Mouse (Mus musculus) heart, embryonic 16.5 days (tissue): ENCODE results near the gene Lysmd4. TPM values are rescaled to one million over a fixed set of nuclear protein-coding genes. Genes with fewer than 3 reads are reported as not detected.

ENCODE experiments used
- ATAC-seq: fragments of 200-750 bp; cut with Nextera tagmentation; replicated peaks from 2 replicates; pipeline ENCODE4 v1.8.0; 2017; ENCODE audit warnings: moderate number of reproducible peaks; ENCODE audit not compliant: insufficient read depth, low FRiP score; ENCODE audit errors: extremely low read depth
- H3K27ac ChIP-seq: fragments of 300-500 bp; sonication (generic); 2 replicates; pipeline ENCODE4 v1.5.1; 2014; ENCODE audit warnings: mild to moderate bottlenecking, low read length, control low read depth, moderate library complexity
- H3K27me3 ChIP-seq: fragments of 300-500 bp; sonication (generic); 2 replicates; pipeline ENCODE4 v1.6.1; 2014; ENCODE audit warnings: low read length, mixed read lengths; ENCODE audit not compliant: control insufficient read depth, insufficient read depth
- H3K36me3 ChIP-seq: fragments of 300-500 bp; sonication (generic); 2 replicates; pipeline ENCODE4 v1.6.1; 2014; ENCODE audit not compliant: control insufficient read depth, insufficient read depth
- H3K4me1 ChIP-seq: fragments of 300-500 bp; sonication (generic); 2 replicates; pipeline ENCODE4 v1.6.1; 2014; ENCODE audit warnings: low read length, mixed read lengths; ENCODE audit not compliant: control insufficient read depth, insufficient read depth
- H3K4me2 ChIP-seq: fragments of 300-500 bp; sonication (generic); 2 replicates; pipeline ENCODE4 v1.6.1; 2014; ENCODE audit warnings: low read depth, mild to moderate bottlenecking, control low read depth, low read length
- H3K4me3 ChIP-seq: fragments of 300-500 bp; sonication (generic); 2 replicates; pipeline ENCODE4 v1.5.1; 2014; ENCODE audit warnings: mild to moderate bottlenecking, control low read depth, low read length
- H3K9ac ChIP-seq: fragments of 300-500 bp; sonication (generic); 2 replicates; pipeline ENCODE4 v1.6.1; 2014; ENCODE audit warnings: low read length, control low read depth
- H3K9me3 ChIP-seq: fragments of 300-500 bp; sonication (generic); replicated peaks from 2 replicates; pipeline ENCODE4 v1.6.1; 2016; ENCODE audit warnings: low read length; ENCODE audit not compliant: control insufficient read depth
- WGBS: fragments of 180-500 bp; shearing (Covaris S2); extraction: QIAGEN DNeasy Blood & Tissue Kit; methylation state at CpG from one replicate; pipeline ENCODE4 v1.1.7; 2014; 5-methylcytosine and 5-hydroxymethylcytosine counted together
- polyA plus RNA-seq: library from polyadenylated mRNA; unstranded; fragments of >200 nt; fragmentation: Nextera tagmentation; extraction: Ambion mirVana; gene quantifications from 2 replicates; pipeline ENCODE4 v1.2.1, GENCODE M21; 2015

The Lysmd4 gene
- polyA plus RNA-seq, 1 experiment from 2014 or later, result 15.8 TPM

DNA sequence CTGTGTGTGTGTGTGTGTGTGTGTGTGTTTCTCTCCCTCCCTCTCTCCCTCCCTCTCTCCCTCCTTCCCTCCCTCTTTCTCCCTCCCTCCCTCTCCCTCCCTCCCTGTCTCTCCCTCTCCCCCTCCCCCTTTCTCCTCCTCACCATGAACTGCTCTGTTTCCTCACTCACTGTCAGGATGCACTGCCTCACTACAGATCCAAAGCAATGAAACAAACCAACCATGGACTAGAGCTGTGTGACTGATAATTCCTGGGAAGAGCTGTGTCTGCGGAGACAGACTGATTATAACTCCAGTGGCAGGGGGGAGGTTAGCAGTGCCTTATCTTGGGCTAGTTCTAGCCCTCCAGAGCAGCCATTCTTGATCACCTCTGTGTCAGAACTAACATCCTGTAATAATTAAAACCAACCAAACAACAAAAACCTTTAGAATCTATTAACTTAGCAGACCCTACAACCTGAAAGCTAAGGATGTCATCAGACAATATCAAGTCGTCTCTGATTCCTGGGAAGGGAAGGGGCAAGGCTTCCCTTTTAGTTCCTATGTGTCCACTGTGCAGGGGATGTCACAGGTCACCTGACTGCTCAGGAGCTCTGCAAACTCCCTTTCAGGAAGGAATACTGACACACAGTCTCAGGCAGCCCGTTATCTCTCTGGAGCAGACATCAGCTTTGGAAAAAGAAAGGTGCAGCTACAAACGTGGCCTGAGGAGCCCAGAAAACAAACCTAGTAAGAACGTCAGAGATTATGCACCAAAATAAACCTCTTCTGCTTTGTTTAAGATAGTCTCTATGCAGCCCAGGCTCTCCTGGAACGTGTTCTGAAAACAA is 12.1 kb upstream of the Lysmd4 start:
- H3K4me1 ChIP-seq, result no peaks in the 10 kb centered on the region; the same call in 1 of the 2 replicates
- 35% methylated on average over 6 of the region's 6 CpGs for WGBS
- ATAC-seq, result no peak
- no peaks in the 10 kb centered on the region for H3K9me3 ChIP-seq
- H3K27me3 ChIP-seq, result no peaks in the 10 kb centered on the region
- H3K36me3 ChIP-seq, result no peaks in the 10 kb centered on the region
- H3K27ac ChIP-seq, result no peak overlapping the region
- H3K9ac ChIP-seq, result no peak overlapping the region
- H3K4me3 ChIP-seq, result no peak overlapping the region
- no peak overlapping the region for H3K4me2 ChIP-seq

DNA sequence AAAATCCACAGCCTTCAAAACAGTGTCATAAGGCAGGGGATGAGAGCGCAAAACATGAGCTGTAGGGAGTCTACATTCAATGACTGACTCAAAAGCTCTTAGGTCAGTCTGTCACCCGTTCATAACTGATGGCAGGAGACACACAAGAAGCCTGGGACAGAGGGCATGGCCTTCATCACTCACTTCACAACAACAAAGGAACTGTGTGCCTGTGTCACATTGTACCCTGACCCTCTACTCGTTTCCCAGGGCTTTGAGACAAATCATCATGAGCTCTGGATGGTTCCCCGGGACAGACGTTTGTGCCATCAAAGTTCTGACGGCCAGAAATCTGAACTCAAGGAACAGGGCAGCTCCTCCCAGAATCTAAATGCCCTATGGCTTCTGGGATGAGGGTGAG is 11.0 kb upstream of the Lysmd4 start:
- Histone ChIP-seq H3K27ac (no peak overlapping the region), H3K4me3 (no peak overlapping the region), H3K9ac (no peak overlapping the region), H3K9me3 (no peaks in the 10 kb centered on the region), H3K27me3 (no peaks in the 10 kb centered on the region), H3K4me1 (no peaks in the 10 kb centered on the region; the same call in 1 of the 2 replicates), H3K4me2 (no peak overlapping the region), H3K36me3 (no peaks in the 10 kb centered on the region)
- no peak for ATAC-seq
- WGBS, result 61% methylated on average over 6 of the region's 6 CpGs

DNA sequence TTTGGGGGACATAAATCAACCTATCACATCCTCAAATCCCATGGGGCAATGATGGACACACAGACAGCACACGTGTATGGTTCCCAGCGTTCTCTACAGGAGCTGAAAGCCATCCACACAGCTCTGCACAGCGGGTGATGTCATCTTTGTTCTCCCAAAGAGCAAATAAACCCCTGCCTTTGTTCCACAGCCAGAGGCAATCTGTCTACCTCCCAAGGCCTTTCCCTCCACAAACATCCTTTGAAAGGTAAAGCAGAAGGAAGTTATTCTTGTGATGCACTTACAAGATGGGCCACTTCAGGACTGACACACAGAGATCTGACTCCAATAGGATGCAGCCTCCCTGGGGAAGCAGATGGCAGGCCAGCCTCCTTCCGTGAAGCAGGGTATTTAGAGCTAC is 10.4 kb upstream of the Lysmd4 start:
- no peaks in the 10 kb centered on the region for H3K27me3 ChIP-seq
- ATAC-seq, result no peak
- H3K36me3 ChIP-seq, result no peaks in the 10 kb centered on the region
- no peaks in the 10 kb centered on the region for H3K9me3 ChIP-seq
- H3K4me3 ChIP-seq, result no peak overlapping the region
- H3K9ac ChIP-seq, result no peak overlapping the region
- no peak overlapping the region for H3K4me2 ChIP-seq
- H3K4me1 ChIP-seq, result peaks cover 3% of the 10 kb centered on the region; the same call in 1 of the 2 replicates
- no peak overlapping the region for H3K27ac ChIP-seq
- WGBS, result 72% methylated on average over 4 of the region's 4 CpGs

DNA sequence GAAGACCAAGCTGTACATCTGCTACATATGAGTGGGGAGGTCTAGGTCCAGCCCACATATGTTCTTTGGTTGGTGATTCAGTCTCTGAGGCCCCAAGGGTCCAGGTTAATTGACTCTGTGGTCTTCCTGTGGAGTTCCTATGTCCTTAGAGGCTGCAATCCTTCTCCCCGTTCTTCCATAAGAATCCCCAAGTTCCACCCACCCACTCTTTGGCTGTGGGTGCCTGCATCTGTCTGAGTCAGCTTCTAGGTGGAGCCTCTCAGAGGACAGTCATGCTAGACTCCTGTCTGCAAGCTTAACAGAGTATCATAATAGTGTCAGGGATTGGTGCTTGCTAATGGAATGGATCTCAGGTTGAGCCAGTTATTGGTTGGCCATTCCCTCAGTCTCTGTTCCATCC is 8.8 kb upstream of the Lysmd4 start:
- no peak for ATAC-seq
- Histone ChIP-seq H3K4me1 (0 out of 2 replicates have a peak, but pooled peaks cover 3% of the 10 kb centered on the region), H3K27ac (no peak overlapping the region), H3K4me2 (no peak overlapping the region), H3K9ac (no peak overlapping the region), H3K9me3 (no peaks in the 10 kb centered on the region), H3K4me3 (no peak overlapping the region), H3K27me3 (no peaks in the 10 kb centered on the region), H3K36me3 (no peaks in the 10 kb centered on the region)
- WGBS, result 73% methylated on average over 1 of the region's 1 CpGs

DNA sequence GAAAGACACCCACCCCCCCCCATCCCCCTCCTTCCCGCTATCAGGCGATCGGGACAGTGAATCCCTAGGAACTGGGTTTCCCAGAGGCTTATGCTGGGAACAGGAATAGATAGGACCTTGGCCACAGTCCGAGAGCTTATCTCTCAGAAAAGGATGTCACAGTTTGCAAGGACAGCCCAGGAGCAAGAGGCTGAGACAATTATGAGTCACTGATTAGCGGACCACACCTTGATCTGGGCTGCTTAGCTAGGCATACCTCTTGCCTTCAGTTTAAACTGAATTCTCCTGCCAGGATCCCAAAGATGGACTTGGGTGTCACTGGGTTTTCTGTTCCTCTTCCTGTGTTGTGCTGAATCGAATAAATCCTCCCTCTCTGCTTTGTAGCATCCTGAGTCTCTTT is 6.0 kb upstream of the Lysmd4 start:
- Histone ChIP-seq H3K4me2 (no peak overlapping the region), H3K4me3 (no peak overlapping the region), H3K9me3 (no peaks in the 10 kb centered on the region), H3K27me3 (no peaks in the 10 kb centered on the region), H3K36me3 (no peaks in the 10 kb centered on the region), H3K9ac (no peak overlapping the region), H3K4me1 (0 out of 2 replicates have a peak, but pooled peaks cover 3% of the 10 kb centered on the region), H3K27ac (no peak overlapping the region)
- ATAC-seq, result 0 out of 2 replicates have a peak, but pooled peaks have one; percentile 30
- 44% methylated on average over 6 of the region's 6 CpGs for WGBS

DNA sequence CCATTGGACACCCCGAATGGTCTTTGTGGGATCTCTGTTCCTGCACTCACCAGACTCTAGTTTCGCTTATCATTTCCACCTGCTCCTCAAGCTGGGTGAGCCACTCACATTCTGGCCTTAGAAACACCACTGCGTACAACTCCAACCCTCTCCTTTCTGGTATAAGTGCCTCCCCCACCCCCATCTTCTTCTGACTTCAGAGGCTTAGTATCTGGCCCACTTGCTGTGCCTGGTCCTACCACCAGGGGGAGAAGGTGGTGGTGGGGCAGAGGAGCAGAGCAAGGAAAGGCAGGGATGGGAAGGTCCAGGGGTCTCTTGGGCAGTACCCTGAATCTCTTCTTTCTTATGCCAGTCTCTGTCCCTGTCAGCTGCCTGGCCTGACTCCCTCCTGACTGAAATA is 5.3 kb upstream of the Lysmd4 start:
- WGBS, result 80% methylated on average over 3 of the region's 3 CpGs
- Histone ChIP-seq H3K27me3 (no peaks in the 10 kb centered on the region), H3K4me1 (0 out of 2 replicates have a peak, but pooled peaks cover 3% of the 10 kb centered on the region), H3K9me3 (no peaks in the 10 kb centered on the region), H3K36me3 (no peaks in the 10 kb centered on the region), H3K4me2 (no peak overlapping the region), H3K9ac (no peak overlapping the region), H3K4me3 (no peak overlapping the region), H3K27ac (no peak overlapping the region)
- peak; percentile 42; the same call in 1 of the 2 replicates for ATAC-seq

DNA sequence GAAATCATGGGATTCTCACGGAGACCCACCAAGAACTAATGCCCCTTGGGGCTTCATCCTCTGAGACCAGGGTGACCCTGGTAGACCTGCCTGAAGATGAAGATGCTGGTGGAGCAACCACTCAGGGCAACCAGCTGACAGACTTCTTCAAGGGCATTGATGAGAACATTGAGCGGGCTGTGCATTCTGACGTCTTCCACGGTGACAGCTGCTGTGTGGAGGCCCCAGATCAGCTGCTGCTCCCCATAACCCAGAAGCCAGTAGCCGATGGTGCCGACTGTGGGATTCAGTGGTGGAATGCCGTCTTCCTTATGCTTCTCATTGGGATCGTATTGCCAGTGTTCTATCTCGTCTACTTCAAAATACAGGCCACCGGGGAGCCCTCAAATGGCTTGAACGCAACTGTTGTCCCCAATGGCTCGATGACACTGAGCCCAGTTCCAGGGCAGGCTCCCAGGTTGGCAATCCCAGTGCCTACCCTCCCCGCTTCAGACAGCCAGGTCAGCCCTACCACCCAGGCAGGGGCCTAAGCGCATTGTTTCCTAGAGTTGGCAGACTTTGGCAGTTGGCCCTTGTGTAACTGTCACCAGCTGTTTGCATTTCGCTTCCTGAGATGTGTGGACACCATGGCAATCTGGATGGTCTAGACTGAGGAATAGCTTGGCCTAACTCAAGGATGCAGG is 3.7 kb downstream of the Lysmd4 start:
- WGBS, result 88% methylated on average over 15 of the region's 15 CpGs
- Histone ChIP-seq H3K36me3 (peaks cover 12% of the 10 kb centered on the region), H3K27ac (no peak overlapping the region), H3K9me3 (no peaks in the 10 kb centered on the region), H3K4me1 (peaks cover 36% of the 10 kb centered on the region), H3K27me3 (no peaks in the 10 kb centered on the region), H3K4me3 (no peak overlapping the region), H3K4me2 (no peak overlapping the region), H3K9ac (no peak overlapping the region)
- no peak for ATAC-seq

DNA sequence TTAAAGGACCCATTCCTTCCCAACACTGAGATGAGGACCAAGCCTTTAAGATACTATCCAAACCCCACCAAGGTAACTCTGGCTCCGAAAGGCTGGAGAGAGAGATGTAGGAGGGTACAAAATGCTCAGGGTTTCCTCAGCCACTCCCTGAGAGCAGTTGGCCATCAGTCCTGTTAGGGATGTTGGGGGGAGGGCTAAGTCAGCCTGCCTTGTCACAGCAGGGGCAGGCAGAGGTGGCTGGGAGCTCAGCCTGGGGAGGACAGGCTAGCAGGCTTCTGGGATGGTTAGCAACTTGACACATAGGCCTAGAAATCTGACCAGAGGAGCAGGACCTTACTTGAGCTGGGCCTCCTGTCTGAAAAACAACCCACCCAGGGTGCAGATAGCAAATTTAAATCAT is 5.2 kb downstream of the Lysmd4 start:
- H3K27me3 ChIP-seq, result no peaks in the 10 kb centered on the region
- H3K36me3 ChIP-seq, result peaks cover 20% of the 10 kb centered on the region
- H3K4me3 ChIP-seq, result no peak overlapping the region
- H3K4me2 ChIP-seq, result no peak overlapping the region
- H3K27ac ChIP-seq, result no peak overlapping the region
- WGBS, result 74% methylated on average over 1 of the region's 1 CpGs
- H3K4me1 ChIP-seq, result peaks cover 47% of the 10 kb centered on the region
- ATAC-seq, result no peak
- no peaks in the 10 kb centered on the region for H3K9me3 ChIP-seq
- H3K9ac ChIP-seq, result no peak overlapping the region

DNA sequence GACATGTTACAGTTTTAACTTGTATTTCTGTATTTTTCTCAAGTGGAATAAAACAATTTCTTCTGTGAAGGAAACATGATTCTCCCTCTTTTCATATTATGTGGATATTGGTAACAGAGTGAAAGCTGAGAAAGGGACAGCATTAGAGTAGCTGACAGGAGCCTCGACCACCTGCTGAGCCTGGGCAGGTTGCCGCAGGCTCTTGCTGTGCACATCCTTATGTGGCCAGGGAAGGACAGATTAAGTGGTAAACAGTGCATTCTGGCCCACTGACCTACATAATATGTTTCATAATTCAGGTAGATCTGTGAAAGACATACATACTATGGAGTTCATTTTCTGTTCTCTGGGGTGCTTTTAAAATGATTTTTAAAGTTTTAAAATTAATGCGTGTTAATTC is 6.0 kb downstream of the Lysmd4 start:
- H3K9ac ChIP-seq, result no peak overlapping the region
- H3K4me1 ChIP-seq, result peaks cover 44% of the 10 kb centered on the region
- no peak overlapping the region for H3K27ac ChIP-seq
- H3K9me3 ChIP-seq, result no peaks in the 10 kb centered on the region
- no peak overlapping the region for H3K4me3 ChIP-seq
- no peak overlapping the region for H3K4me2 ChIP-seq
- peaks cover 25% of the 10 kb centered on the region for H3K36me3 ChIP-seq
- no peaks in the 10 kb centered on the region for H3K27me3 ChIP-seq
- no peak for ATAC-seq
- 70% methylated on average over 3 of the region's 3 CpGs for WGBS
